Mouse (Mus musculus): ENCODE results near the gene Xylb.

DNA sequence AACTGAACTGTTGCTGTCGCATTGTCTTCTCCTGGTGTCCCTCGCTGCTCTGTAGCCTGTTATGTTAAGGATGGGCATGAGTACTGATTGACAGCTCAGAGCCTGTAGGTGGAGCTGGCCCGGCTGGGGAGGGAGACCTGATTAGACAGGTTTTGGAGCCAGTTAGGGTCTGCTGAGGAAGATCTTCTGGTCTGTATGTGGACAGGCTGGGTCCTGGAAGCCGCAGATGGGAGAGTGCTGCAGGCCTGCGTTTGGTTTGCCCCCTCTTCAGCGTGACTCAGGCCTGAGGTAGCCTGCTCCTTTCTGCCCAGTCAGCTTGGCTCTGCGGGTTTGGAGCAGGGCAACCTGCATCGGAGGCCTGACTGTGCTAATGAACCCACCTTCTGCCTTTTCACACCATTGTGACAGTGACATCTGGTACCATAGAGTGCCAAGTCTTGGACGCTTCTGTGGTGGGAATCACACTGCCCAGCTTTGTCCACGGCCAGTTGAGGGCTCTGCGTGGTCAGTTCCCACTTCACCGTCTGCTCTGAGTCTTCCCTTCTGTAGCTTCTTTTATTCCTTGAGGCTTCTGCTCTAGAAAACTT lies 62.8 kb downstream of the Xylb start:
- TF ChIP-seq POLR2A (IDR thresholded peaks at IDR 0.05; ENCODE audit: borderline replicate concordance, low read depth, low read length) = no peak
- no peak for TF ChIP-seq CTCF (IDR thresholded peaks at IDR 0.05; ENCODE audit: low read depth, low read length)

All from bone marrow macrophage, adult 2 months (primary cell).